Mouse (Mus musculus) monocyte, adult 5-6 weeks (primary cell): ENCODE data around the gene Nr2f1. TPM values are rescaled to one million over a fixed set of nuclear protein-coding genes. Genes with fewer than 3 reads are reported as not detected.

Experiments used
- ATAC-seq: fragments of 153-309, 156-312 bp; replicated peaks from 2 replicates; pipeline ENCODE4 v1.8.0; 2017; ENCODE audit warnings: mild to moderate bottlenecking; ENCODE audit not compliant: low TSS enrichment, insufficient number of reproducible peaks, severe bottlenecking, poor library complexity, low FRiP score
- total RNA-seq: library from RNA; stranded (forward); fragments of 200-1000, 200-491, 200-594 nt; gene quantifications from 3 replicates; pipeline ENCODE4 v1.2.3, GENCODE M21; 2017

Gene Nr2f1
- total RNA-seq, 1 experiment from 2014 or later: not detected

DNA sequence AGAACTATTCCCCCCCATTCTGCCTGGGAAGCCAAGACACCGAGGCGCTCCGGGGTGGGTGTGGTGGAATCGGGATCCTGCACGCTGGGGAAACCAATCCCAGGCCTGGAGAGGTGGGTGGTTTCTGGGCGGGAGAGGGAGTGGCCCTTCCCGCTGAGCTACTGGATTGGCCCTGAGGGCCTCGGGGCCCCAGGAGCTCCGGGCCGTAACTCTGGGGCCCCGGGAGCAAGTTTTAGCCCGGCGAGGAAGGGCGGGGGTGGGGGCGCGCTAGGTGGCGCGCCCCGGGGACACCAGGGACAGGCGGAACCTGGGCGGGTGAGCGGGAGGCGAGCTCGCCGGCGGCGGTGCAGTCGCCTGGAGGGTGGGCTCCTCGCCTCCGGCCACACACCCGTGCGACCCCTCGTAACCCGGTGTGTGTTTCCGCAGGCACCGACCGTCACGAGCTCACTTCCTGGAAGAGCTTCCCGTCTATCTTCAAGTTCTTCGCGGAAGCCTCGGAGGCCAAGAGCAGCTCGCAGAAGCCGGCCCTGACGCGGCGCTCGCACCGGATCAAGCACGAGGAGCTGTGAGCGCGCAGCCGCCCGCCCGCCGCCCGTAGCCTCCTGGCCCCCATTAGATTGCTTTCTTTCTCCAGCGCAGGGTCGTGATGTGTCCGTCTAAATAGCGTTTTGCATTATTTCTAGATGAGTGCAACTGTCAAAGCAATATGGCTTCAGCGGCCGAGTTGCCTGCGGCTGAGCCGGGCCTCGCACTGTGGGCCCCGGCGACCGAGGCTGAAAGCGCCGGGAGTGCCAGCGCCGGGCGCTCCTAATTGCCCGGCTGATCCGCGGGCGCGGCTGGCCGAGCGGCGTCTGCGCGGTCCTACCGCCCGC lies 36.2 kb downstream of the Nr2f1 start:
- ATAC-seq: no peak

DNA sequence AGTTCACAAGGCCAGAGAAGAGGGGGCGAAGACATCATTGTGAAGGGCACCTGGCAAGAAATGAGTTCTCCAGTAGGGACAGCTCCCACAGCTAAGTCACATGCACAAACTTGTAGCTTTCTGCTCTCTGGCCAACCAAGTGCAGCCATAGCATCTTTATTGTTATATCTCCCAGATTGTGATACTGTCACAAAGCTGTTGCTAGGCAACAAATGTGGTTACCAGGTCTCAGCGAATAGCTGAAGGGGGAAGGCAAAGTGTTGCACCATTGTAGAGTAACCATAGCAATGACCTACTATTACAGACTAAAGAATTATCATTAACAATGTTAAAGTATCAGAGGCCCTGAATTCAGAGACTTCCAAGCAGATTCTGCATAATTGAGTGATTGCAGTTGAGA lies 37.4 kb downstream of the Nr2f1 start:
- no peak for ATAC-seq

DNA sequence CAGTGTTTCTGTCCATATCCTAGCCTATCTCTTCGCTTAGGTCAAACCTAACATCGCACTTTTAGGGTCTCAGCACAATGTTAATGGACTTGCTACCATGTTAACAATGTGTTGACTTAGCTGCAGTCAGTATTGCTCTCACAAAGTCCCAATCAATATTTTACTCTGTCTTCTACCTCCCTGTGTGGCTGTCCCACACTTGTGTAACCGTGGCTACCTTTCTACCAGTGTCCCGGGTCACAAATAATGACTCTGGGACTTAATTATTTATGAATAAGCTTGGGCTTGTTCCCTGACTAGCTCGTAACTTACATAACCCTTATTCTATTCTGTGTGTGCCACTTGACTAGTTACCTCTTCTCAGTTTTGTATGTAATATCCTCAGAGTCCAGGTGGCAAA lies 42.1 kb downstream of the Nr2f1 start:
- ATAC-seq: no peak

Other genes with a start within 250 kb of the Nr2f1 start
- 1.4 to 5.8 TPM (median 2.3 TPM) in 3 replicates for gene Pou5f2, start 174.9 kb downstream of the Nr2f1 start, total RNA-seq